Mouse (Mus musculus) testis, adult 10 weeks (tissue): Measurements from ENCODE around the gene Krtap5-3. TPM values are rescaled to one million over a fixed set of nuclear protein-coding genes. Genes with fewer than 3 reads are reported as not detected.

Experiments
- polyA plus RNA-seq: library from polyadenylated mRNA; stranded (reverse); fragments of 350-450 nt; fragmentation: Illumina TruSeq; extraction: RNeasy Lipid Tissue Mini Kit (QIAGEN cat#74804); gene quantifications from one replicate; pipeline ENCODE4 v1.2.3, GENCODE M21; 2014; ENCODE audit warnings: low read depth, low replicate concordance

Krtap5-3 gene
- not detected for polyA plus RNA-seq

GRCm38 (mm10) chr7:142201064-142201463 is at the start of gene Krtap5-3:
Gene Krtap5-3 (plus strand): TSS chr7:142201364.

GRCm38 (mm10) chr7:142157013-142157412 is 44.2 kb upstream of the Krtap5-3 start, which contains the start of gene Gm29735:
Gene Gm29735 (minus strand): TSS chr7:142157113.

GRCm38 (mm10) chr7:142165639-142166038 is 35.5 kb upstream of the Krtap5-3 start, which contains the start of gene Gm4553:
Gene Gm4553 (minus strand): TSS chr7:142165739.

GRCm38 (mm10) chr7:142175905-142176304 is 25.3 kb upstream of the Krtap5-3 start, which contains the start of gene Krtap5-2:
Gene Krtap5-2 (minus strand): TSS chr7:142176005.

GRCm38 (mm10) chr7:142190289-142190688 is 10.9 kb upstream of the Krtap5-3 start, which contains the start of gene Gm10153:
Gene Gm10153 (minus strand): TSS chr7:142190389.

GRCm38 (mm10) chr7:142211559-142211958 is 10.4 kb downstream of the Krtap5-3 start, which contains the start of gene Gm7579:
Gene Gm7579 (plus strand): TSS chr7:142211859.

GRCm38 (mm10) chr7:142229871-142230270 is 28.7 kb downstream of the Krtap5-3 start, which contains the start of gene Krtap5-5:
Gene Krtap5-5 (minus strand): TSS chr7:142229971.

GRCm38 (mm10) chr7:142240978-142241377 is 39.8 kb downstream of the Krtap5-3 start, which contains the start of gene Gm40460:
Gene Gm40460 (minus strand): TSS chr7:142241078.

Other genes with a start within 250 kb of the Krtap5-3 start
- 5.6 TPM for gene Mob2, start 140.3 kb upstream of the Krtap5-3 start, polyA plus RNA-seq
- 0.04 TPM for gene Dusp8, start 105.5 kb upstream of the Krtap5-3 start, polyA plus RNA-seq
- not detected for gene Gm45618, start 80.6 kb upstream of the Krtap5-3 start, polyA plus RNA-seq
- not detected for gene Gm39115, start 65.3 kb upstream of the Krtap5-3 start, polyA plus RNA-seq
- gene Gm45337, start 56.8 kb upstream of the Krtap5-3 start, polyA plus RNA-seq, result not detected
- not detected for gene Gm29735, start 44.3 kb upstream of the Krtap5-3 start, polyA plus RNA-seq
- not detected for gene Gm4553, start 35.6 kb upstream of the Krtap5-3 start, polyA plus RNA-seq
- not detected for gene Krtap5-2, start 25.4 kb upstream of the Krtap5-3 start, polyA plus RNA-seq
- gene Gm10153, start 11.0 kb upstream of the Krtap5-3 start, polyA plus RNA-seq, result not detected
- not detected for gene Gm7579, start 10.5 kb downstream of the Krtap5-3 start, polyA plus RNA-seq
- gene Krtap5-5, start 28.6 kb downstream of the Krtap5-3 start, polyA plus RNA-seq, result not detected
- gene Gm40460, start 39.7 kb downstream of the Krtap5-3 start, polyA plus RNA-seq, result not detected
- gene Gm2431, start 57.0 kb downstream of the Krtap5-3 start, polyA plus RNA-seq, result not detected
- not detected for gene Gm4559, start 73.0 kb downstream of the Krtap5-3 start, polyA plus RNA-seq
- gene Krtap5-1, start 95.8 kb downstream of the Krtap5-3 start, polyA plus RNA-seq, result not detected
- gene Krtap5-4, start 102.2 kb downstream of the Krtap5-3 start, polyA plus RNA-seq, result not detected
- gene Ifitm10, start 172.4 kb downstream of the Krtap5-3 start, polyA plus RNA-seq, result not detected
- not detected for gene Gm49369, start 181.3 kb downstream of the Krtap5-3 start, polyA plus RNA-seq
- 11.5 TPM for gene Ctsd, start 186.7 kb downstream of the Krtap5-3 start, polyA plus RNA-seq
- gene Syt8, start 233.5 kb downstream of the Krtap5-3 start, polyA plus RNA-seq, result not detected
- not detected for gene Tnni2, start 240.4 kb downstream of the Krtap5-3 start, polyA plus RNA-seq